Mouse (Mus musculus) myocyte (in vitro differentiated cells): Measurements from ENCODE around the gene Tnik.

ENCODE experiments used
- MYOD1 ChIP-seq, 3 experiments: IDR thresholded peaks; one replicate each; pipeline ENCODE4 v1.6.1; 2011; ENCODE audit warnings: control low read depth in 2 of 3, low read depth in 2 of 3, mild to moderate bottlenecking in 2 of 3, moderate library complexity in 1 of 3; ENCODE audit not compliant: insufficient read length in 2 of 3, control insufficient read depth in 1 of 3
- MYOG ChIP-seq, 3 experiments: IDR thresholded peaks; one replicate each; pipeline ENCODE4 v1.6.1; 2011; ENCODE audit warnings: control low read depth in 2 of 3, low read depth in 2 of 3, mild to moderate bottlenecking in 2 of 3; ENCODE audit not compliant: insufficient read length in 2 of 3, control insufficient read depth in 1 of 3, insufficient read depth in 1 of 3
- POLR2A ChIP-seq: IDR thresholded peaks from one replicate; pipeline ENCODE4 v1.6.1; 2011; ENCODE audit warnings: low read depth, mild to moderate bottlenecking, control low read depth, moderate library complexity; ENCODE audit not compliant: insufficient read length
- USF1 ChIP-seq: IDR thresholded peaks from one replicate; pipeline ENCODE4 v1.6.1; 2011; ENCODE audit warnings: low read depth, mild to moderate bottlenecking, control low read depth, moderate library complexity

DNA sequence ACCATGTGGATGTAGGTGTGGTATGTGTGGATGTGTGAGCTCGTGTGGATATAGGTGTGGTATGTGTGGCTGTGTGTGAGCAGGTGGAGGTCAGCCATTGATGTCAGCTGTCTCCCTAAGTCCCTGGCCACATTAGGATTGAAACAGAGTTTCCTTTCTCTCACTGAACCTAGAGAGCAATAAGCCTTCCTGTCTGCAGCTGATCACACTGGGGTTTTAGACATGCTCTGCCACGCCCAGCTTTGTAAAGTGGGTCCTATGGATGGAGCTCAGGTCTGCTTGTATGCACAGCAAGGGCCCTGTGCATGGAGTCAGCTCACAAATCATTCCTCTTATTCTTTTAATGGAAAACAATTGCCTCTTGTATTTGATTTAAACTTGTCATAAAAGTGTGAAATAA lies 95.4 kb downstream of the Tnik start:
- TF ChIP-seq USF1 (no peak), MYOD1 (IDR thresholded peaks at IDR 0.05; ENCODE audit: control insufficient read depth in 1 of 3, insufficient read length in 2 of 3, low read depth in 2 of 3) (peak in 2 of 3 experiments; percentile 31 to 55), POLR2A (no peak), MYOG (IDR thresholded peaks at IDR 0.05; ENCODE audit: control insufficient read depth in 1 of 3, insufficient read depth in 1 of 3, insufficient read length in 2 of 3, low read depth in 2 of 3) (peak in 1 of 3 experiments; percentile 23)
